Mouse (Mus musculus): ENCODE data around the gene Rps27. TPM values are rescaled to one million over a fixed set of nuclear protein-coding genes. Genes with fewer than 3 reads are reported as not detected.

Rps27 gene
- total and polyA plus RNA-seq, 3 experiments = 2,476 to 6,504 TPM; not detected in 1

GRCm38 (mm10) chr3:90222941-90223340 is 9.5 kb upstream of the Rps27 start:
- Histone ChIP-seq H3K27me3 (ENCODE audit: control insufficient read depth in 1 of 2, insufficient read depth in 2 of 2, low read length in 2 of 2) (no peaks in the 10 kb centered on the region), H3K79me2 (ENCODE audit: control insufficient read depth, insufficient read depth, low read length, poor library complexity) (no peaks in the 10 kb centered on the region), H3K4me1 (ENCODE audit: control insufficient read depth in 1 of 2, insufficient read depth in 2 of 2, low read length in 2 of 2) (peaks cover 21 to 22% of the 10 kb centered on the region in 2 experiments), H3K9ac (ENCODE audit: control insufficient read depth, low read depth, low read length, poor library complexity, severe bottlenecking) (peak overlapping the region; percentile 42), H3K27ac (ENCODE audit: control insufficient read depth, low read depth, low read length) (peak overlapping the region; percentile 32; the same call in 1 of the 2 replicates), H3K4me3 (ENCODE audit: control insufficient read depth in 1 of 2, insufficient read depth in 1 of 2, low read depth in 2 of 2, low read length in 2 of 2) (peak overlapping the region in 1 of 2 experiments; percentile 23; a peak in 2 of 4 replicates), H3K9me3 (replicated peaks; ENCODE audit: insufficient read depth, low read length) (no peaks in the 10 kb centered on the region), H3K36me3 (ENCODE audit: control insufficient read depth in 1 of 2, insufficient read depth in 2 of 2, low read length in 2 of 2) (peaks cover 0 to 18% of the 10 kb centered on the region in 2 experiments; a peak in 2 of 4 replicates)
- TF ChIP-seq RCOR1 (IDR thresholded peaks at IDR 0.05; ENCODE audit: low read depth, low read length) = peak; percentile 34; the same call in 1 of the 2 replicates
- TF ChIP-seq SMC3 (IDR thresholded peaks at IDR 0.05; ENCODE audit: low read depth, low read length) = 0 out of 2 replicates have a peak, but pooled peaks have one; percentile 12
- TF ChIP-seq RAD21 (IDR thresholded peaks at IDR 0.05; ENCODE audit: low read depth, low read length) = no peak
- peak in 1 of 2 experiments; percentile 43; a peak in 2 of 4 replicates for TF ChIP-seq EP300 (IDR thresholded peaks at IDR 0.05; ENCODE audit: low read depth in 1 of 2, low read length in 2 of 2)
- TF ChIP-seq POLR2AphosphoS2 (IDR thresholded peaks at IDR 0.05; ENCODE audit: low read length) = no peak
- no peak for TF ChIP-seq USF2 (IDR thresholded peaks at IDR 0.05; ENCODE audit: borderline replicate concordance in 1 of 2, insufficient read depth in 1 of 2, low read depth in 1 of 2, low read length in 2 of 2)
- TF ChIP-seq POLR2A (IDR thresholded peaks at IDR 0.05; ENCODE audit: control insufficient read depth in 1 of 2, insufficient read depth in 1 of 2, low read depth in 1 of 2, low read length in 2 of 2, poor library complexity in 1 of 2) = no peak
- peak; percentile 84 for TF ChIP-seq GATA1 (IDR thresholded peaks at IDR 0.05; ENCODE audit: low read depth, low read length)
- no peak for TF ChIP-seq ZMIZ1 (IDR thresholded peaks at IDR 0.05; ENCODE audit: low read depth, low read length)
- TF ChIP-seq ZNF384 (IDR thresholded peaks at IDR 0.05; ENCODE audit: low read depth, low read length) = no peak
- no peak for TF ChIP-seq MAFK (IDR thresholded peaks at IDR 0.05; ENCODE audit: borderline replicate concordance, low read depth, low read length)
- 0 out of 2 replicates have a peak, but pooled peaks have one; percentile 17 for TF ChIP-seq ETS1 (IDR thresholded peaks at IDR 0.05; ENCODE audit: low read depth, low read length)
- TF ChIP-seq TCF12 (IDR thresholded peaks at IDR 0.05; ENCODE audit: low read depth, low read length) = 0 out of 2 replicates have a peak, but pooled peaks have one; percentile 32
- no peak for TF ChIP-seq ZKSCAN1 (IDR thresholded peaks at IDR 0.05; ENCODE audit: low read depth, low read length)
- no peak for TF ChIP-seq MYB (IDR thresholded peaks at IDR 0.05; ENCODE audit: low read depth, low read length)
- DNase-seq (ENCODE audit: low read depth, low spot score) = peak; percentile 66

- Histone ChIP-seq H3K9ac (ENCODE audit: control insufficient read depth, low read depth, low read length, poor library complexity, severe bottlenecking) (peak overlapping the region; percentile 42), H3K4me1 (ENCODE audit: control insufficient read depth in 1 of 2, insufficient read depth in 2 of 2, low read length in 2 of 2) (peaks cover 21 to 22% of the 10 kb centered on the region in 2 experiments), H3K79me2 (ENCODE audit: control insufficient read depth, insufficient read depth, low read length, poor library complexity) (no peaks in the 10 kb centered on the region), H3K36me3 (ENCODE audit: control insufficient read depth in 1 of 2, insufficient read depth in 2 of 2, low read length in 2 of 2) (peaks cover 0 to 18% of the 10 kb centered on the region in 2 experiments; a peak in 2 of 4 replicates), H3K4me3 (ENCODE audit: control insufficient read depth in 1 of 2, insufficient read depth in 1 of 2, low read depth in 2 of 2, low read length in 2 of 2) (peak overlapping the region in 1 of 2 experiments; percentile 23; a peak in 2 of 4 replicates), H3K27ac (ENCODE audit: control insufficient read depth, low read depth, low read length) (peak overlapping the region; percentile 32; the same call in 1 of the 2 replicates), H3K9me3 (replicated peaks; ENCODE audit: insufficient read depth, low read length) (no peaks in the 10 kb centered on the region), H3K27me3 (ENCODE audit: control insufficient read depth in 1 of 2, insufficient read depth in 2 of 2, low read length in 2 of 2) (no peaks in the 10 kb centered on the region)
- TF ChIP-seq MAFK (IDR thresholded peaks at IDR 0.05; ENCODE audit: borderline replicate concordance, low read depth, low read length) (peak; percentile 89), BHLHE40 (IDR thresholded peaks at IDR 0.05; ENCODE audit: borderline replicate concordance, low read depth, low read length) (no peak)
- no peak for DNase-seq (ENCODE audit: low read depth, low spot score)
Measured at GRCm38 (mm10) chr3:90222455-90222854, 9.0 kb upstream of the Rps27 start.

All from MEL (cell line).